Mouse (Mus musculus): ENCODE measurements around the gene Cdkl2.

DNA sequence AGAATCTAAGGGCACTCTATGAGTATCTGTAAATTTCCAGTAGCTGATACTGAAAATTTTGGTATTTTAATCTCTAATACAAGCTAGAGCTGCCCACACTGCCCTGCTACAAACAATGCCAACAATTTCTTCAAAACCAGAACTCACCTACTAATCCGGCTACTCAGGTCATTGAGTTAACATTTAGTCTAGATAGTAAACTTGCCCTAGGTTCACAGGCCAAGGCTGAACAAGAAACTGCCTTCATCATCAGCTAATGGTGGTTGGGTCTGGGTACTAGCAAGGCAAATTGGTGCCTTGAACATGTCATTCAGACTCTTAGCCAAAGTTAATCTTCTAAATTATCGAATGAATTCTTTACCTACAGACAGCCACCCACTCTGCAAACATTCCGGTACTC, 37.6 kb upstream of the Cdkl2 start:
- TF ChIP-seq CTCF (IDR thresholded peaks at IDR 0.05; ENCODE audit: low read depth) (no peak), EP300 (IDR thresholded peaks at IDR 0.05; ENCODE audit: low read depth) (no peak)
